Mouse (Mus musculus) urinary bladder, adult 18-20 months (tissue): ENCODE data around the gene Fxyd2.
A peak's percentile ranks its signal among the peaks of the same experiment; 100 is the strongest.

Source experiments
- DNase-seq, 2 experiments: peaks; one replicate each; pipeline ENCODE4 v3.0.0; 2022; ENCODE audit warnings: low spot score in 2 of 2, mixed read lengths in 2 of 2

Fxyd2 gene

GRCm38 (mm10) chr9:45389596-45389995, 9.9 kb upstream of the Fxyd2 start:
- DNase-seq: peak in 1 of 2 experiments; percentile 47

GRCm38 (mm10) chr9:45391299-45391698, 8.2 kb upstream of the Fxyd2 start:
- DNase-seq: no peak

DNA sequence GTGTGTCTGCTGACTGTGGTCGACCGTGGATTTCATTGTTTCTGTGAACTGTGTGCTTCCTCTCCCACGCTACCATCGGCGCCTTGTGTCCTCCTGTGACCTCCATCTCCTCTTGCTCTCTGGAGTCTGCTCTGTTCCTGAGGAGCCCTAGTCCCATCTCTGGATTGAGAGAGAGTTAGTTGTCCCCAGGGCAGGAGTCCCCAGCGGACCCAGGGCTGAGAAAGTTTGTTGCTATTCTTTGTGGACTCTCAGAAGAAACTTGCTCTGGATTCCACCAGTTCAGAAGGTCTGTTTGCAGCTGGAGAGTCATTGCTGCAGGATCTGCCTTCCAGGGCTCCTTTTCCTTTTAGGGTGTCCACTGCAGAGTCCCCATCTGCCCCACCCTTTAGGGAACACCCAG, 4.3 kb upstream of the Fxyd2 start:
- DNase-seq: no peak

DNA sequence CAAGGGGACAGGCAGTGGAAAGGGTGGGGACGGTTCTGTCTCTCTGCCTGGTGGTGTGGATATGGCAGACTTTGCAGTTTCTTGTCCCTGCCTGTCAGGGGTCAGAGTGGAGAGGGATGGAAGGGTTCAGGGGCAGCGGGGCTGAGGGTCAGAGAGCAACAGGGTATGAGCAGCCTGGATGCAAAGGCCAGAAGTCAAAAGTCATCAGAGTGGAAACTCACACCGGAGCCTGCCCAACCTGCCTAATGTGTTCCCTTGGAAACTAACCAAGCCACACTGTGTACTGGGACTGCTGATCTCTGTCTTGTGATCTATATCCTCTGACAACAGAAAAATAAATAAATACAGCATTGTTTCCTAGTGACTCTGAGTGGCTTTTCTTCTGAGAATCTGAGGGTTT, 3.7 kb upstream of the Fxyd2 start:
- peak in 1 of 2 experiments; percentile 27 for DNase-seq

DNA sequence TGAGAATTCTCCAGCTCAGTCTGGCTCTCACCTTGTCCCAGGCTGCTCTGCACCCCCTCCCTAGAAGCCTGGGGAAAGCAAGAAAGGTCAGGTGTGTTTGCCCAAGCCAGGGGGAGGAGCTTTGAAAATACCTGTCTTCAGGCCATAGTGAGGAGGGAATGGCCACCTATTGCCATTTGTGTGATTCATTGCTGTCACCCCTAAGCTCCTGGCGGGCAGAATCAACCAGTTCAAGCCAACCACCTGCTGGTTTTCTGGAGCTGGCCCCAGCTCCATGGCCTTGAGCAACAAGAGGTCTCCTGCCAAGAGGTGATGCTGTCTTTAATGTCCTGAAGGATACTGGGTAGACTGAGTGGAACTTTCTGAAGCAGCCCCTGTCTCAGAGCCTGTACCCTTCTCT, 1.1 kb upstream of the Fxyd2 start:
- DNase-seq: no peak

- no peak for DNase-seq
Measured at GRCm38 (mm10) chr9:45401851-45402250, 2.4 kb downstream of the Fxyd2 start.

DNA sequence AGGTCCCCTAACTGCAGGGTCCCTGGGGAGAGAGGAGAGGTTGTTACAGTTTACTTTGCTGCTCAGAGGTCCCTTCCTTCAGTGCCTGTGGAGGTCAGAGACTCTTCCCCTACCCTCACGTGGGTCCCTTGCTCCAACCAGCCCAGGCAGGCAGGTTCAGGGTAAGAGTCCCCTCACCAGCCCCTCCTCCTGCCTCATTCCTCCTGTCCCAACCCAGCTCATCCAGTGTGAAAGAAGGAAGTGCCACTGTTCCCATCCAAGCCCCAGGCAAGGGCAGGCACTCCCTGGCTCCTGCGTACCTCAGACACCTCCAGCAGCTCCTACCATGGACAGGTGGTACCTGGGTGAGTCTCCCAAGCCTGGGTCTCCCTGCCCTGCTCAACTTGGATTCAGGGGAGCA, 3.5 kb downstream of the Fxyd2 start:
- no peak for DNase-seq

DNA sequence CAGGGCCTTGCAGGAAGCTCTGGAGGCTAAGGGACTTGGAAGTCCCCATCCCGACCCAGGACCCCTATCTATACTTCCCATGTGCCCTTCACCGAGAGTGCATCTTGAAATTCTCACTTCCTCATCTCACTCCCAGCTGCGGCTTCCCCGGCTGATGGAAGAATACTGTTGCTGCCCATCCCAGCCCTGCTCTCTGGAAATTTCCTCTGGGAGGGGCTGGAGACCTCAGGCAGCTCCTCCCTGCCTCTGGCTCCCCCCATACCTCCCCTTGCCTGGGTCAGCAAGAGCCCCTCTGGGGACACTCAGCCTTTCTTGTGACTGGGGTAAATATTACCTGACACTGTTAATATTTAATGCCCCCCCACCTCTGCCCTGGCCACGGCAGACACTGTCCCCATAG, 6.2 kb downstream of the Fxyd2 start:
- DNase-seq: no peak

GRCm38 (mm10) chr9:45406808-45407207, 7.3 kb downstream of the Fxyd2 start:
- no peak for DNase-seq

GRCm38 (mm10) chr9:45407706-45408675, 8.5 kb downstream of the Fxyd2 start:
- DNase-seq: peak; percentile 48 to 77

DNA sequence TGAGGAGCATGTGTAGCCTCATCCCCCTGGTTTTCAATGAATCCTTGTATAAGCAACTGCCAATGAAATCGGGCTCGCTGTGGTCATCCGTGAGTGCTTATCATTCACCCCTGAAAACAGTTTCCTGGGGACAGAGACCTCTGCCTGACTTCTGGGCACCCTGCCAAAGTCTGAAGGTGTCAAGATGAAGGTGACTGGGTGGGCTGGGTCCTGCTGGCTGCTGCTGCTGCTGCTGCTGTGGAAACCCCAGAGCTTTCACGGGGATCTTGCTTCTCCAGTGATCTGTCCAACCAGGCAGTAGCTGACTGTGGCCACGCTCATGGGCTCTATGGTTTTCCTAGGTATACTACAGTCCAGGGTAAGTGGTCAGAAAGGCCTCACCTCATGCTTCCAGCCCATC, 10.7 kb downstream of the Fxyd2 start:
- no peak for DNase-seq

- no peak for DNase-seq
Measured at GRCm38 (mm10) chr9:45410614-45411013, 11.1 kb downstream of the Fxyd2 start.

DNA sequence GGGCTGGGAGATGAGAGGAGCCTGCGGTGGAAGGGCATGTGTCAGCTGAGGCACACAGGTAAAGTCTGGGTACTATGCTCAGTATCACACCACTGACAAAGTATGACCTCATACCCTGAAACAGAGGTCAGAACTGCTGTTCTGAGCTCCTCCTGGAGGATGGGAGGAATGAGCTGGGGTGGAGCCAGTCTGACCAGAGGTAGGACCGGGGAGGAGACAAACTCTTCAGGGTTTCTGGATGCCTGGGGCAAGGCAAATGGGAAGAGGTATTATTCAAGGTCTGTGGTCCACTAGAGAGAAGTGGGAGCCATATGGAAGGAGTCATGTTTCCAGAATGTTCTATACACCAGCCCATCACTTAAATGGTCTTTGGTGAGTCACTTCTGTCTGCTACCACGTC, 11.6 kb downstream of the Fxyd2 start:
- no peak for DNase-seq

DNA sequence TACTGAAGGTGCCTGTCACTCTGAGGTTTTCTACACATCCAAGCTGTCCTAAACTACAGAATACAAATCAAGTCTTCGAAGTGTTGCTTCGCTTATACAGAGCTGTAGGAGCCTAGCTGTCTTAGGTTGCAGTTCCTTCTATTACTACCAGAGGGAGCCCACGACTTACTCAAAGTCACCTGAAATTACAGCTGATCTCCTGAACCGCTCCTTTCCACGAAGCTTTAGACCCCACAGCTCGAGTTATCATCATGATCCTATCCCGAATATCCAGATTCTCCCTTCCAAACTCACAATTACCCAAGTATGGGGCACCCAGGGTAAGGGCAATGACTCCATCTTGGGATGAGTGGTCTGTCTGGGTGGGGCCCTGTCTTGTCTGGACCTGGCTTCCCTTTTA, 12.3 kb downstream of the Fxyd2 start:
- DNase-seq: no peak

- DNase-seq: peak; percentile 64 to 93
Measured at GRCm38 (mm10) chr9:45412287-45412686, 12.8 kb downstream of the Fxyd2 start.

DNA sequence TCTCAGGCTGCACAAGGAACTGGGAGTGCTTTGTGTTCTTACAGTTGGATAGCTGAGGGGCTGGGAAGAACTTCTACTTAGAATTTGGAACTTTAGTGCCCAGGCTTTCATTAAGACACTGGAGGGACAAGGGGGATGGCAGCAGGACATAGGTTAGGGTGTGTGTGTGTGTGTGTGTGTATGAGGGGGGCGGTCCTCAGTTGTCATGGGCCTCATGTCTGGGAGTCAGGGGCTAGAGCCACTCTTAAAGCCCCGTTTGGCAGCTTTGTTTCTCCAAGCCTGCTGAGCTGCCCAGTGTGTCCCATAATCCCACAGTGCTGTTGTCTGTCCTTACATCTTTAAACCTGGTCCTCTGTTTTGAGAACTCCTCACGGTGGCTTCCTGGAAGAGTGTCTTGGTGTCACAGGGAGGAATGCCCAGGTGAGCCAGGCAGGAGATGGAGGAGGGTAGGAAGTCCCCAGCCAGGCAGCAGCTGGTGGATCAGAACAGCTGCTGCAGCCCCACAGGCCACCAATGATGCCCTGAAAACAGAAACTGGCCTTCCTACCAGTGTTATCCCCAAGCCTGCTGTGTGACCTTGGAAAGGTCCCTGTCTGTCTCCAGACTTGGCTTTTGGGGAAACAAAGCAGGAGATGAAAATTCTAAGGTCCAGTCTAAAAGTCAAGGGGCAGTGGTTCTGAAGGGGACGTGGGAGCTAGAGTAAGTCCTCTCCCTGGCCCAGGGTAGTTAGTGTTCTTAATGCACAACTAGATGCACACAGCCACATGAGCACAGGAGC, 13.4 kb downstream of the Fxyd2 start:
- no peak for DNase-seq

GRCm38 (mm10) chr9:45413478-45414140, 14.1 kb downstream of the Fxyd2 start:
- no peak for DNase-seq

DNA sequence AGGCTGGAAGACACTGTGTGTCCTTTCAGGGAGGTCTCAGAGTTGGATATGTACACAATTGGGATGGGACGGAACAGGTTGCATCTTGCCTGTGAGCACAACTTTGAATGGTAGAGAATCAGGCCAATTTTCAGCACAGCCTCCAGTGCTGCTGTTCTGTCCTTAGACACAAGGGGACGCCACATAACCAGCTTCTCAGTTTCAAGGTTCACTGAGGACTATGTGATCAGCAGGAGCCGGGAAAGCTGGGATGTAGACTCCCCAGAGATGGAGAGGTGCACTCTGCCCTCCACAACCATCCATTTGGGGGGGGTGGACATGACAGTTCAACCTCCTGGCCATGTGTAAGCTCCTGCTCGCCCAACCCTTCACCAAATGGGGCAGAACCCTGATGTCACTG, 16.4 kb downstream of the Fxyd2 start:
- no peak for DNase-seq

- peak in 1 of 2 experiments; percentile 38 for DNase-seq
Measured at GRCm38 (mm10) chr9:45417245-45417644, 17.8 kb downstream of the Fxyd2 start.

GRCm38 (mm10) chr9:45418252-45418651, 18.8 kb downstream of the Fxyd2 start:
- DNase-seq: no peak

DNA sequence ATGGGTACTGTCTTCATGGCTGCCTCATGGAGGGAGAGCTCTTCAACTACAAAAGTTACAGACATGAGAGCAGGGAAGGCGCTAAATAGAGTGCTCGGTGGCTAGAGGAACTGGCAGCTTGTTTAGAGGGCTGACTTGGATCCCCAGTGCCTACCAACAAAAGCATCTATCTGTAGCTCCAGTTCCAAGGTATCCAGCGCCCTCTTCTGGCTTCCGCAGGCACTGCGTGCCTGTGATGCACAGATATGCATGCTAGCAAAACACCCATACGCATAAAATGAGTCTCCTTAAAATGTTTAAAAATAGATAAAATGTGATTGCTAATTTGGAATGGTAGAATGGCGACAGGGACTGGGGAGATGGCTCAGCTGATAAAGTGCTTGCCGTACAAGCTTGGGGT, 21.7 kb downstream of the Fxyd2 start:
- no peak for DNase-seq

DNA sequence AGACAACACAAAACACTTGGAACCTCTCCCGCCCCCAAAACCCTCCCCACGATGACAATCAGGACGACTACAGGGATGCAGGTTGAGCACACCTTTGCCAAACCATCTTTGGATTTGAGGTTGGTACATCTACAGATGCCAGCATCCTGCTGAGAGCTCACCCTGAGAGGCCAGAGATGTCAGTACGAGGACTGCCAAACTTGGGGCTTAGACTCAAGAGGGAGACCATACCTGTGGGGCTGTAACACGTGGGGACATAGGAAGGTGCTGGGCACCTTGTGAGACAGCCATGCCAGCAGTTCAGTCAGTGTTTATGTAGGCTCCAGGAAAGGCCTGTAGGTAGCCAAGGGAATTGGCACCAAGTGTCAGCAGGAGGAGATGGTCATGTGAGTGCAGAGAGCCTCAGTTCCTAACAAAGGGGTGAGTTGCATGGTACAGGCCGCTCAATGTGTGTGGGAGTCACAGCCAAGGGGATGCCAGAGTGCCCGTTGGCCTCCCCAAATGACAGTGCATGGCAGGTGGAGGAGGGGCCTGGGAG, 23.4 kb downstream of the Fxyd2 start:
- no peak for DNase-seq
